Mouse (Mus musculus) myocyte (in vitro differentiated cells): Measurements from ENCODE around the gene Ifit3.
"Not testable (repeated sequence)": the region's sequence is repeated elsewhere in the genome, so short reads cannot be mapped to it uniquely, and the experiment has no call there.

Experiments used
- CEBPB ChIP-seq: IDR thresholded peaks from 2 replicates; pipeline ENCODE4 v1.6.1; 2011; ENCODE audit warnings: mild to moderate bottlenecking, moderate library complexity; ENCODE audit not compliant: poor library complexity, insufficient read depth, severe bottlenecking
- E2F4 ChIP-seq: IDR thresholded peaks from one replicate; pipeline ENCODE4 v1.6.1; 2011; ENCODE audit warnings: mild to moderate bottlenecking, control low read depth, moderate library complexity; ENCODE audit not compliant: insufficient read depth
- MAX ChIP-seq: IDR thresholded peaks from one replicate; pipeline ENCODE4 v1.6.1; 2011; ENCODE audit warnings: low read depth, mild to moderate bottlenecking, control low read depth
- POLR2AphosphoS2 ChIP-seq: IDR thresholded peaks from one replicate; pipeline ENCODE4 v1.6.1; 2011; ENCODE audit warnings: low read depth, control low read depth; ENCODE audit not compliant: insufficient read length
- SRF ChIP-seq: IDR thresholded peaks from one replicate; pipeline ENCODE4 v1.6.1; 2011; ENCODE audit warnings: low read depth; ENCODE audit not compliant: control insufficient read depth, insufficient read length
- USF1 ChIP-seq: IDR thresholded peaks from one replicate; pipeline ENCODE4 v1.6.1; 2011; ENCODE audit warnings: low read depth, mild to moderate bottlenecking, control low read depth, moderate library complexity

- not testable (repeated sequence) for TF ChIP-seq USF1, SRF, MAX, POLR2AphosphoS2, E2F4, CEBPB
These were observed 18.6 kb downstream of the Ifit3 start, which contains the start of gene Ifit1bl1 for GRCm38 (mm10) chr19:34601888-34602287.
